Mouse (Mus musculus): ENCODE results near the gene Ptpra. TPM values are rescaled to one million over a fixed set of nuclear protein-coding genes. Genes with fewer than 3 reads are reported as not detected.

The Ptpra gene
- 123 and 129 TPM in 2 replicates for polyA plus RNA-seq (2015; fragmentation: Nextera tagmentation; extraction: Ambion mirVana)

DNA sequence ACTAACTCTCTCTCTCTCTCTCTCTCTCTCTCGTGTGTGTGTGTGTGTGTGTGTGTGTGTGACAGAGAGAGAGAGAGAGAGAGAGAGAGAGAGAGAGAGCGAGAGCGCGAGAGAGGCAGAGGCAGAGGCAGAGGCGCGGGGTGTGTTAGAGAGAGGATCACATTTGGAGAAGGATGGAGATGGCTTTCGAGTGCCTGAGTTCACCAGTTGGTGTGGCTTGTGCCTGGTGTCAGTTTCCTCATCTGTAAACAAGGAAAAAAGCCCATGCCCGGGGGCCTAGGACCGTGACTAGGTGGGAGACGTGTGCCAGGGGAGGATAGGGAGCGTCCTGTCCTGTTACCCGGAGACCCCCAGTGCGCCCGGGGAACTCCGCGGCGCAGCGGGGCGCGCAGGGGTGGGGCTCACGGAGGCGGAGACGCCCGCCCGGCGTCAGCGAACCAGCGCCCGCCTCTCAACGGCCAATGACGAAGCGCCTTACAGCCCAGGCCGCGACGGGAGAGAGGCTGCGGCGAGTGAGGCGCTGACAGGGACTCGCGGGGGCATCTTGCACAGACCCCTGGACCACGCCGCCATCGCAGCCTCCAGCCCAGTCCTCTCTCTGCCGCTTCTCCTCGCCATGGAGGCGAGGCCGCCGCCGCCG lies at the start of gene Ptpra:
Gene Ptpra, plus strand, starts transcription at position 485 of the 640 bp plus-strand sequence.
- WGBS, result 0% methylated on average over 46 of the region's 50 CpGs
- peak within 1 kb of the TSS; percentile 94 for H3K9ac ChIP-seq (replicated peaks)
- H3K36me3 ChIP-seq, result no peaks in the 10 kb centered on the region
- H3K27ac ChIP-seq (replicated peaks), result peak within 1 kb of the TSS; percentile 94
- H3K4me3 ChIP-seq (replicated peaks), result peak within 1 kb of the TSS; percentile 91
- H3K4me1 ChIP-seq, result peaks cover 41% of the 10 kb centered on the region
- no peaks in the 10 kb centered on the region for H3K9me3 ChIP-seq (replicated peaks)
- peak; percentile 98 for ATAC-seq (ENCODE audit: low FRiP score)
- no peaks in the 10 kb centered on the region for H3K27me3 ChIP-seq (replicated peaks)
- peak within 1 kb of the TSS; percentile 83 for H3K4me2 ChIP-seq

DNA sequence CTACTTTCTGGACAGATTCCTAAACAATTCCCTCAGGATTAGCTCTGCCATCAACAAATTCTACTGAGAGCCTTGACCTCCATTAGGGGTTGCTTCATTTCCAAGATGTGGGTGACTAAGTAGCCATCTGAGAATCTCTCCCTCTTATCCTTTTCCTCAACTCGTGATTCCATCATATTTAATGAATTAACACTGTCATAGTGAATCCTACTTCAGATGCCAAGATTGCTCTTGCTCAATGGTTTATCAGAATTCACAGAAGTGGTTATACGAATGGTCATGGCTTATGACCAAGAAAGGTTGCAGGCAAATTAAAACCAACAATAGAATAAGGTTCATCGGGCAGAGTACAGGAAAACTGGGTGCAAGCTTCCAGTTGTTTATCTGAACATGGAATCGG lies 48.2 kb upstream of the Ptpra start:
- WGBS, result 87% methylated on average over 4 of the region's 4 CpGs
- no peak for ATAC-seq (ENCODE audit: low FRiP score)
- peaks cover 12% of the 10 kb centered on the region for H3K27me3 ChIP-seq (replicated peaks)
- H3K9ac ChIP-seq (replicated peaks), result no peak overlapping the region
- H3K4me2 ChIP-seq, result no peak overlapping the region
- H3K4me1 ChIP-seq, result peaks cover 14% of the 10 kb centered on the region
- H3K27ac ChIP-seq (replicated peaks), result no peak overlapping the region
- no peaks in the 10 kb centered on the region for H3K9me3 ChIP-seq (replicated peaks)
- H3K4me3 ChIP-seq (replicated peaks), result no peak overlapping the region
- no peaks in the 10 kb centered on the region for H3K36me3 ChIP-seq

DNA sequence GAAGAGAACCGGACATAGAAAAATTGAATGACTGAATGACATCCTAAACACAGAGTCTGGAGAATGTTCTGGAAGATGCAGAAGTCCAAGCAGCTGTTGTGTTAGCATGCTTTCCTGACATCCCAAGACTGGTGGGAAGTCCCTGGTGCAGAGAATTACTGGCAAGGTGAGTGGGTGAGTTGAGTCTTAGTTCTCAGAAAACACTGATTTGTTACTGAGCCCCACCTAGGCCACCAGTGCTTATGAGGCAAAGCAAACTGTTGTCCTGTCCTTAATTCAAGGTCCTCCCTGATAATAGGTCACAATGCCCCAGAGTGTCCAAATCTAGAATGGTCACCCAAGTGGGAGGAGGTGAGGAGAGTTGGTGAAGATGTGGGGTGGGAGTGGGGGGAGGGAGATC lies 45.1 kb upstream of the Ptpra start, which contains the start of the genes Gm28372 and 1700020A23Rik:
Gene Gm28372, plus strand, starts transcription at position 301 of the 400 bp plus-strand sequence.
Gene 1700020A23Rik, plus strand, starts transcription at position 321 of the 400 bp plus-strand sequence.
- no peaks in the 10 kb centered on the region for H3K36me3 ChIP-seq
- H3K4me3 ChIP-seq (replicated peaks), result no peak within 1 kb of the TSS
- no peak for ATAC-seq (ENCODE audit: low FRiP score)
- no peak within 1 kb of the TSS for H3K27ac ChIP-seq (replicated peaks)
- WGBS, result 94% methylated on average over 1 of the region's 1 CpGs
- no peaks in the 10 kb centered on the region for H3K9me3 ChIP-seq (replicated peaks)
- no peak within 1 kb of the TSS for H3K4me2 ChIP-seq
- no peaks in the 10 kb centered on the region for H3K27me3 ChIP-seq (replicated peaks)
- no peaks in the 10 kb centered on the region for H3K4me1 ChIP-seq
- no peak within 1 kb of the TSS for H3K9ac ChIP-seq (replicated peaks)

DNA sequence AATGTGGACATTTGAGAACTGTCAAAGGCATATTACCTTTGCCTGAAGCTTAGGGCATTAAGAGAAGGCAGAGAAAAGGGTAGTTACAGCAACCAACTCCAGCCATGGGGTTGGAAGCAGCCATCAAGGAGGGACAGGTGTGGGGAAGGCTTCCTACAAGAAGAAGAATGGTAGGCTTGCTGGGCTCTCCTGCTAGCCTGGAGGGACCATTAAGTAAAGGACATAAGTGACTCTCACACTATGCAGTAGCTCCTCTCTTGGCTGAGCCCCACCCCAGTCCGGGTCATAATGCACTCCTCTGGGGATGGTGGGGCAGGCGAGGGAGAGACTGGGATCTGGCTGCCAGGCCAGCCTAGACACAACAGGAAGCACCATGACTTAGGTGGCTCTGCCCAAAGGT lies 43.9 kb upstream of the Ptpra start, which contains the start of gene Tmem239:
Gene Tmem239, plus strand, starts transcription at position 301 of the 400 bp plus-strand sequence.
- no peak for ATAC-seq (ENCODE audit: low FRiP score)
- H3K36me3 ChIP-seq, result no peaks in the 10 kb centered on the region
- no peak within 1 kb of the TSS for H3K9ac ChIP-seq (replicated peaks)
- H3K4me1 ChIP-seq, result no peaks in the 10 kb centered on the region
- H3K4me3 ChIP-seq (replicated peaks), result no peak within 1 kb of the TSS
- 83% methylated on average over 1 of the region's 2 CpGs for WGBS
- H3K27me3 ChIP-seq (replicated peaks), result no peaks in the 10 kb centered on the region
- no peaks in the 10 kb centered on the region for H3K9me3 ChIP-seq (replicated peaks)
- H3K27ac ChIP-seq (replicated peaks), result no peak within 1 kb of the TSS
- H3K4me2 ChIP-seq, result no peak within 1 kb of the TSS

DNA sequence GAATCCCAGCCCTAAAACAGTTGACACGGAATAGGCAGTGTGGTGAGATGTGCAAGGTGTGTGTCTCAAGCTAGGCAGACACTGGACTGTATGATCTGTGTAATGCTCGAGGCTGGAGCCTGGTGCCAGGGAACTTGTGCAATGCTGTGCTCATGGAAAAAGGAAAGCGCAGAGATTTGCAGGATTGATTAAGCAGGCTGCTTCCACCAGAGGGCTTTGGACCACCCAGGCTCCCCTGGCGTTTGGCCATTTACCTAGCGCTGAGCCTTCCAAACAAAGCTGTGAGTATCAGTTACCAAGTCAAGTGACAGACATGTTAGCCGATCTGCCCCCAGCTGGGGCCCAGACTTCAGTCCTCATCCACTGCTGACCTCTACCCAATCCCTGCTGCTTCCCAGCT lies 41.9 kb upstream of the Ptpra start:
- no peak overlapping the region for H3K4me3 ChIP-seq (replicated peaks)
- no peaks in the 10 kb centered on the region for H3K9me3 ChIP-seq (replicated peaks)
- H3K9ac ChIP-seq (replicated peaks), result no peak overlapping the region
- H3K4me1 ChIP-seq, result no peaks in the 10 kb centered on the region
- ATAC-seq (ENCODE audit: low FRiP score), result no peak
- WGBS, result 25% methylated on average over 6 of the region's 6 CpGs
- H3K27ac ChIP-seq (replicated peaks), result no peak overlapping the region
- H3K36me3 ChIP-seq, result no peaks in the 10 kb centered on the region
- no peak overlapping the region for H3K4me2 ChIP-seq
- H3K27me3 ChIP-seq (replicated peaks), result no peaks in the 10 kb centered on the region

DNA sequence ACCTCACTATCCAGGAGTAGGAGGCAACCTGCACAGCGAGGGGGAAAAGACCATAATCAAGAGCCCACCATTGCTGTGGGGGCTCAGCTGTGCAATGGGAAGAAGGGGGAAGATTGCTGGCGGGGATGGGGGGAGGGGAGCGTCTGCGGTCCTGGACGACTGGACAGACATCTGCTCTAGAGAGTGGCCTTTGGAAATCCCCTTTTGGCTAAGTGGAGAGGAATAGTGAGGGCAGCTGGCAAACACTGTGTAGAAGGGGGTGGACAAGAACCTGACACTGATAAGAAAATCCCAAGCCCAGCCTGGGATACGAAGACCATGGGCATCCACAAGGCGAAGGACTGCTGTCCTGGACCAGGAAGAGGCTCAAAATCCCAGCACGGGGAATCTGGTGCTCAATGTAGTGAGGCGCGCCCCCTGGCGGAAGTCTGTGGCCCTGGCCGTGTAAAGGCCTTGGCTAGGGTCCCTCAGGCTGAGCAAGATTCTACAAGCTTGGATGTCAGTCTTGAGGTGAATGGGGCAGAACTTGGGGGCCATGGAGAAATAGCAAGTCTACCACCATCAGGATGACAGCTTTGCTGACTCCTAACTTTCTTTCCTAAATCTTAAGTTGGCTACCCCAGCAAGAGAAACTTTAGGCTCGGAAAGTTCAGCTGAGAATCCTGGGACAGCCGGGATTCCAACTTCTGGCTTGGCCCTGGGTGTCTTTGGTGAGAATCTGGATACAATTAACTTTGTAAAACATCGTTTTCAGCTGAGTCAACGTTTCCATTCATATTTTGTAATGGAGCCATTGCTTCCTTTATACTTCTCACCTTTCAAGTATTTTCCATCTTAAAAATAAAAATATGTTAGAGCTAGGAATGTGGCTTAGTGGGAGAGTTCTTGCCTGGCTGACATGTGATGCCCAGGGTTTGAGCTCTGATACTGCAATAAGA lies 38.3 kb upstream of the Ptpra start:
- Histone ChIP-seq H3K9me3 (replicated peaks) (no peaks in the 10 kb centered on the region), H3K4me2 (no peak overlapping the region), H3K27ac (replicated peaks) (no peak overlapping the region), H3K9ac (replicated peaks) (no peak overlapping the region), H3K4me1 (no peaks in the 10 kb centered on the region), H3K27me3 (replicated peaks) (no peaks in the 10 kb centered on the region), H3K4me3 (replicated peaks) (no peak overlapping the region), H3K36me3 (no peaks in the 10 kb centered on the region)
- WGBS, result 40% methylated on average over 16 of the region's 16 CpGs
- ATAC-seq (ENCODE audit: low FRiP score), result peak; percentile 80

DNA sequence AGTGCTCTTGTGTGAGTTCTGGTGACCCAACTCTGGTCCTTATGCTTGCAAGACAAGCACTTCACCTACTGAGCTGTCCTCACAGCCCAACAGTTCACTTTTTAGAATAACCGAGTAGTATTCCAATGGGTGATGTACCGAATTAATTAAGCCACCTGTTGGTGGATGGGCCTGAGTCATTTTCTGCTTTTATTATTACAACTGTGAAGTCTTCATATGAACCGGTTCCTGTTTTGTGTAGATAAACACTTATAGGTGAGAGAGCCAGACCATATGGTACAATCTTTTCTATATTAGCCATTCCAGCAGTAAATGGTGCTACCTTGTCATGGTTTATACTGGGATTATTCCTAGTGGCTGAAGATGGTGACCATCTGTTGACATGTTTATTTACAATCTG lies 37.3 kb upstream of the Ptpra start:
- H3K27me3 ChIP-seq (replicated peaks), result no peaks in the 10 kb centered on the region
- ATAC-seq (ENCODE audit: low FRiP score), result no peak
- H3K4me3 ChIP-seq (replicated peaks), result no peak overlapping the region
- H3K9ac ChIP-seq (replicated peaks), result no peak overlapping the region
- H3K9me3 ChIP-seq (replicated peaks), result no peaks in the 10 kb centered on the region
- H3K4me2 ChIP-seq, result no peak overlapping the region
- no peaks in the 10 kb centered on the region for H3K4me1 ChIP-seq
- H3K36me3 ChIP-seq, result no peaks in the 10 kb centered on the region
- WGBS, result 81% methylated on average over 3 of the region's 3 CpGs
- no peak overlapping the region for H3K27ac ChIP-seq (replicated peaks)

DNA sequence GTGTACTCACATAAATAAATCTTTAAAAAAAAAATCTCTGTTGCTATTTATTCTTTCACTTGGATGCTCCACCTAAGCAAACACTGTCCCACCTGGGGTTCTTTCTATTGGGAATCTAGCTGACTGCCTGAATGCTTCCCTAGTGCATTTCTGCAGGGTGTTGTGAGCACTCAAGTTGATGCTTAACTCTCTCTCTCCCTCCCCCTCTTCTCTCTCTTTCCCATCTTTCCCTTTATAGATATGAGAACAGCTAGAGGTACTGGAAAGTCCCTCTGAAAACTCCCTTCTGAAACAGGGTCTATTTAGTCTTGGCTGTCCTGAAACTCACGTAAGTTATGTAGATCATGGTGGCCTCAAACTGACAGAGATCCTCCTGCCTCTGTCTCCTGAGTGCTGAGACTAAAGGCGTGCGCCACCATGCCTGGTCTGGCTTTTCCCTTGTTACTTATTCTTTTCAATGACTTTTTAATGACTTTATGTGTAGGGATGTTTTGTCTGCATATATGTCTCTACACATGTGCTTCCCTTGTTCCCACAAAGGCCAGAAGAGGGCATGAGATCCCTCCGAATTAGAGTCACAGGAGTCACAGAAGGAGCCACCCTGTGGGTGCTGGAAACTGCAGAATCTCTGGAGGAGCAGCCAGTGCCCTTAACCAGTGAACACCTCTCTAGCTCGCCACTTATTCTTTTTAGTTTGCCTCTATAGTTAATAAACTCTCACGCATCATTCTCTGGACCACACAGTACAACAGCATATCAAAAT lies 35.8 kb upstream of the Ptpra start:
- no peak overlapping the region for H3K4me3 ChIP-seq (replicated peaks)
- H3K27ac ChIP-seq (replicated peaks), result no peak overlapping the region
- H3K27me3 ChIP-seq (replicated peaks), result no peaks in the 10 kb centered on the region
- no peaks in the 10 kb centered on the region for H3K9me3 ChIP-seq (replicated peaks)
- H3K9ac ChIP-seq (replicated peaks), result no peak overlapping the region
- H3K4me2 ChIP-seq, result no peak overlapping the region
- ATAC-seq (ENCODE audit: low FRiP score), result no peak
- H3K36me3 ChIP-seq, result peaks cover 9% of the 10 kb centered on the region; the same call in 1 of the 2 replicates
- 80% methylated on average over 6 of the region's 6 CpGs for WGBS
- H3K4me1 ChIP-seq, result no peaks in the 10 kb centered on the region

DNA sequence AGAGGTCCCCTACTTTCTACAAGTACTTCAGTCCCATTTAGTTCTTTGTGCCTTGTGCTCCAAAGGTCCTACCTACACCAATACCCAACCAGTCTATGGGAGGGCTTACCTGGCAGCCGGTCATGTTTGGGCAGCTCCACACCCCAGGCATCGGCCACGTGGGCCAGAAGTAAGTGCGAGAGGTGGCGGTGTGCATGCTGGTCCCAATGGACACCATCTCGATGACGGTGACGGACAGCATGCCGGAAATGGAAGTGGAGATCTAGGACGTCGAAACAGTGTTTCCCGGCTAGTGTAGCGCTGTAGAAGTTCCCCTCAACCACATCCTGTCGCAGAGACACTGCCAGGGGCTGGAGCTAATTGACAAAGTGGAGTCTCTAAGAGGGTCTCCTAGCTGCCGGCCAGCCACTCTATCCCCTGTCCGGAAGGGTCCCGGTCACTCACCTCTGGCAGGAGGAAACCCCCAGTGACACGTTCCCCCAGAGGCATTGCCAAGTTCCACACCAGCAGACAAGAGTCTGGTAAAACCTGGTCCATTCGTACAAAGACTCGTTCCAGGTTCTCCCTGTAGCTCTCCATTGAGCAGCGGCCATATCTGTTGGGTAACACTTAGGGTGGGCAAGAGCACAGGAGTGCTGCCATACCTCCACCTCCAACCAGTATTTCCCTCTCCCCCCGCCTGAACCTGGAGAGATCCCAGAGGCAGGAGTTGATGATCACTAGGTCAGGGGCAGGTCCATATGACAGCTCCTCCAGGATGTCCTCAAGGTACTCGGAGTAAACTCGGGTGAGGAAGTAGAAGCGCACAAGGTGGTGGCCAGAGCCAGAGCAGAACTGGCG lies 28.1 kb upstream of the Ptpra start:
- 97% methylated on average over 26 of the region's 26 CpGs for WGBS
- peaks cover 44% of the 10 kb centered on the region for H3K4me1 ChIP-seq
- H3K9me3 ChIP-seq (replicated peaks), result no peaks in the 10 kb centered on the region
- no peaks in the 10 kb centered on the region for H3K27me3 ChIP-seq (replicated peaks)
- H3K36me3 ChIP-seq, result peaks cover 12% of the 10 kb centered on the region; the same call in 1 of the 2 replicates
- ATAC-seq (ENCODE audit: low FRiP score), result no peak
- H3K4me3 ChIP-seq (replicated peaks), result no peak overlapping the region
- no peak overlapping the region for H3K27ac ChIP-seq (replicated peaks)
- H3K9ac ChIP-seq (replicated peaks), result no peak overlapping the region
- H3K4me2 ChIP-seq, result no peak overlapping the region

DNA sequence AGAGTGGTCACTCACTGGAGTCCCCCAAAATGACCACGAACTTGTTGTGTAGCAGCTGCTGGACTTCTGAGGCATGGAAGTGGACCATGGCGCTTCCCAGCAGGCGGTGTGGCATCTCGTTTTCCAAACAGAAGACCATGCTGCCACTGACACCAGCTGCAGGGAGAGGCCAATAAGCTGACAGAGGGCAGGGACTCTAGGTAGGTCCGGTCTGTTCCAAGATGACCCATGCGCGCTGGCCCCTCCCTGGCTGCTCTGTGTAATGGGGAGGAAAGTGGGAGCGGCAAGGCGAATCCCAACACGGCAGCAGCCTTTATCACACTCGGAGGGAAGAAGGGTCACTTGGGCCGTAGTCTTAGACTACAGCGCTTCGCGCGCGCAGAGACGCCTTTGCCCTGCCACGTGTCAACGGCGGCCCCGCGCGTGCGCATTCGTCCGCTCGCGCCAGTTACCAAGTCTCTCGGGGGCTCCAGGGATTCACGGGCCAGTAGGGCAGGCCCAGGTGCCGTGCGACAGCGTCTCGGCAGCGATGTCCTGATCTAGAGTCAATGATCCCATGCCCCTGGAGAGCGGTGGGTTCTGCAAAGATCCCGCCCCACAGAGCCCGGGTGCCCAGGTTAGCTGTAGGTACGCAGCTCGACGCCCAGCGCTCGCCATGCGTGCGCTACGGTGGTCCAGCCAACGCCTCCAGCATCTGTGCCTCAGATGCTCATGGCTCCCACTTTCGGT lies 26.5 kb upstream of the Ptpra start:
- peaks cover 44% of the 10 kb centered on the region for H3K4me1 ChIP-seq
- ATAC-seq (ENCODE audit: low FRiP score), result peak; percentile 85
- peak overlapping the region; percentile 75 for H3K4me3 ChIP-seq (replicated peaks)
- H3K4me2 ChIP-seq, result peak overlapping the region; percentile 83
- WGBS, result 15% methylated on average over 49 of the region's 49 CpGs
- H3K9ac ChIP-seq (replicated peaks), result peak overlapping the region; percentile 68
- peaks cover 10% of the 10 kb centered on the region; the same call in 1 of the 2 replicates for H3K36me3 ChIP-seq
- H3K9me3 ChIP-seq (replicated peaks), result no peaks in the 10 kb centered on the region
- H3K27ac ChIP-seq (replicated peaks), result peak overlapping the region; percentile 96
- no peaks in the 10 kb centered on the region for H3K27me3 ChIP-seq (replicated peaks)
